Mouse (Mus musculus): ENCODE data around the gene Otc. TPM values are rescaled to one million over a fixed set of nuclear protein-coding genes. Genes with fewer than 3 reads are reported as not detected.

The Otc gene
- polyA plus RNA-seq, 1 experiment from 2014 or later, result 0.06 TPM

GRCm38 (mm10) chrX:10268308-10268707 is 16.2 kb downstream of the Otc start:
- no peaks in the 10 kb centered on the region for H3K4me1 ChIP-seq
- ATAC-seq (ENCODE audit: borderline replicate concordance, extremely low read depth, low FRiP score, low TSS enrichment), result no peak
- no peaks in the 10 kb centered on the region for H3K27me3 ChIP-seq
- H3K4me3 ChIP-seq, result no peak overlapping the region
- H3K9me3 ChIP-seq, result no peaks in the 10 kb centered on the region
- no peak overlapping the region for H3K27ac ChIP-seq
- no peak overlapping the region for H3K9ac ChIP-seq
- 69% methylated on average over 3 of the region's 3 CpGs for WGBS
- no peak overlapping the region for H3K4me2 ChIP-seq
- no peaks in the 10 kb centered on the region for H3K36me3 ChIP-seq

GRCm38 (mm10) chrX:10268761-10269437 is 16.8 kb downstream of the Otc start:
- Histone ChIP-seq H3K4me3 (no peak overlapping the region), H3K4me1 (no peaks in the 10 kb centered on the region), H3K27me3 (no peaks in the 10 kb centered on the region), H3K36me3 (no peaks in the 10 kb centered on the region), H3K9me3 (no peaks in the 10 kb centered on the region), H3K4me2 (no peak overlapping the region), H3K9ac (no peak overlapping the region), H3K27ac (no peak overlapping the region)
- no peak for ATAC-seq (ENCODE audit: borderline replicate concordance, extremely low read depth, low FRiP score, low TSS enrichment)
- WGBS, result 77% methylated on average over 4 of the region's 4 CpGs

GRCm38 (mm10) chrX:10297341-10297740 is 45.2 kb downstream of the Otc start:
- Histone ChIP-seq H3K27me3 (no peaks in the 10 kb centered on the region), H3K4me1 (no peaks in the 10 kb centered on the region), H3K9me3 (no peaks in the 10 kb centered on the region), H3K27ac (no peak overlapping the region), H3K9ac (no peak overlapping the region), H3K4me2 (no peak overlapping the region), H3K36me3 (no peaks in the 10 kb centered on the region), H3K4me3 (no peak overlapping the region)
- 86% methylated on average over 14 of the region's 14 CpGs for WGBS
- ATAC-seq (ENCODE audit: borderline replicate concordance, extremely low read depth, low FRiP score, low TSS enrichment), result no peak

- H3K4me3 ChIP-seq, result no peak overlapping the region
- ATAC-seq (ENCODE audit: borderline replicate concordance, extremely low read depth, low FRiP score, low TSS enrichment), result no peak
- 70% methylated on average over 4 of the region's 4 CpGs for WGBS
These were observed 66.1 kb downstream of the Otc start for GRCm38 (mm10) chrX:10318176-10318575.

GRCm38 (mm10) chrX:10330246-10330645 is 78.1 kb downstream of the Otc start:
- Histone ChIP-seq H3K27me3 (no peaks in the 10 kb centered on the region), H3K9ac (no peak overlapping the region), H3K36me3 (no peaks in the 10 kb centered on the region), H3K27ac (no peak overlapping the region), H3K4me2 (no peak overlapping the region), H3K4me1 (no peaks in the 10 kb centered on the region), H3K9me3 (no peaks in the 10 kb centered on the region), H3K4me3 (no peak overlapping the region)
- ATAC-seq (ENCODE audit: borderline replicate concordance, extremely low read depth, low FRiP score, low TSS enrichment), result no peak
- 62% methylated on average over 1 of the region's 1 CpGs for WGBS

More at GRCm38 (mm10) chrX:10318176-10318575, 66.1 kb downstream of the Otc start:
- no peak overlapping the region for H3K9ac ChIP-seq
- no peak overlapping the region for H3K27ac ChIP-seq
- H3K9me3 ChIP-seq, result no peaks in the 10 kb centered on the region
- no peak overlapping the region for H3K4me2 ChIP-seq
- no peaks in the 10 kb centered on the region for H3K36me3 ChIP-seq
- no peaks in the 10 kb centered on the region for H3K4me1 ChIP-seq
- no peaks in the 10 kb centered on the region for H3K27me3 ChIP-seq

GRCm38 (mm10) chrX:10331749-10332148 is 79.6 kb downstream of the Otc start:
- Histone ChIP-seq H3K36me3 (no peaks in the 10 kb centered on the region), H3K9ac (no peak overlapping the region), H3K9me3 (no peaks in the 10 kb centered on the region), H3K27me3 (no peaks in the 10 kb centered on the region), H3K27ac (no peak overlapping the region), H3K4me3 (no peak overlapping the region), H3K4me2 (no peak overlapping the region), H3K4me1 (no peaks in the 10 kb centered on the region)
- WGBS, result 80% methylated on average over 1 of the region's 1 CpGs
- no peak for ATAC-seq (ENCODE audit: borderline replicate concordance, extremely low read depth, low FRiP score, low TSS enrichment)

GRCm38 (mm10) chrX:10336816-10337215 is 84.7 kb downstream of the Otc start:
- Histone ChIP-seq H3K4me1 (no peaks in the 10 kb centered on the region), H3K4me3 (no peak overlapping the region), H3K27me3 (no peaks in the 10 kb centered on the region), H3K9me3 (no peaks in the 10 kb centered on the region), H3K9ac (no peak overlapping the region), H3K27ac (no peak overlapping the region), H3K36me3 (no peaks in the 10 kb centered on the region), H3K4me2 (no peak overlapping the region)
- 22% methylated on average over 2 of the region's 2 CpGs for WGBS
- ATAC-seq (ENCODE audit: borderline replicate concordance, extremely low read depth, low FRiP score, low TSS enrichment), result no peak

- Histone ChIP-seq H3K4me2 (no peak overlapping the region), H3K36me3 (no peaks in the 10 kb centered on the region), H3K27ac (no peak overlapping the region), H3K27me3 (no peaks in the 10 kb centered on the region), H3K9me3 (no peaks in the 10 kb centered on the region), H3K4me3 (no peak overlapping the region), H3K4me1 (no peaks in the 10 kb centered on the region), H3K9ac (no peak overlapping the region)
- WGBS, result 45% methylated on average over 4 of the region's 4 CpGs
- ATAC-seq (ENCODE audit: borderline replicate concordance, extremely low read depth, low FRiP score, low TSS enrichment), result no peak
These were observed 103.8 kb downstream of the Otc start for GRCm38 (mm10) chrX:10355867-10356266.

Other genes starting within 250 kb of the Otc start
- 19.5 and 20.5 TPM in 2 replicates for gene Srpx, start 134.6 kb upstream of the Otc start, polyA plus RNA-seq (2015; fragmentation: Nextera tagmentation; extraction: Ambion mirVana)
- 16.4 and 17.3 TPM in 2 replicates for gene Rpgr, start 35.4 kb upstream of the Otc start, polyA plus RNA-seq (2015; fragmentation: Nextera tagmentation; extraction: Ambion mirVana)
- gene Tspan7, start 232.9 kb downstream of the Otc start, polyA plus RNA-seq (2015; fragmentation: Nextera tagmentation; extraction: Ambion mirVana), result 93.4 and 103 TPM in 2 replicates